Mouse (Mus musculus) CD4-positive, CD25-positive, alpha-beta regulatory T cell, adult 4 months (primary cell): Measurements from ENCODE around the gene Ift88. TPM values are rescaled to one million over a fixed set of nuclear protein-coding genes. Genes with fewer than 3 reads are reported as not detected.

Source experiments
- ATAC-seq: one replicate; pipeline ENCODE4 v1.8.0; 2017
- polyA plus RNA-seq, 2 experiments: library from polyadenylated mRNA; unstranded; fragments of 100-300 nt; shearing (Covaris generic); gene quantifications; one replicate each; pipeline ENCODE4 v1.2.1; 2017

Gene Ift88
- polyA plus RNA-seq: 1 to 10 TPM; 3.1 to 7.1 TPM

DNA sequence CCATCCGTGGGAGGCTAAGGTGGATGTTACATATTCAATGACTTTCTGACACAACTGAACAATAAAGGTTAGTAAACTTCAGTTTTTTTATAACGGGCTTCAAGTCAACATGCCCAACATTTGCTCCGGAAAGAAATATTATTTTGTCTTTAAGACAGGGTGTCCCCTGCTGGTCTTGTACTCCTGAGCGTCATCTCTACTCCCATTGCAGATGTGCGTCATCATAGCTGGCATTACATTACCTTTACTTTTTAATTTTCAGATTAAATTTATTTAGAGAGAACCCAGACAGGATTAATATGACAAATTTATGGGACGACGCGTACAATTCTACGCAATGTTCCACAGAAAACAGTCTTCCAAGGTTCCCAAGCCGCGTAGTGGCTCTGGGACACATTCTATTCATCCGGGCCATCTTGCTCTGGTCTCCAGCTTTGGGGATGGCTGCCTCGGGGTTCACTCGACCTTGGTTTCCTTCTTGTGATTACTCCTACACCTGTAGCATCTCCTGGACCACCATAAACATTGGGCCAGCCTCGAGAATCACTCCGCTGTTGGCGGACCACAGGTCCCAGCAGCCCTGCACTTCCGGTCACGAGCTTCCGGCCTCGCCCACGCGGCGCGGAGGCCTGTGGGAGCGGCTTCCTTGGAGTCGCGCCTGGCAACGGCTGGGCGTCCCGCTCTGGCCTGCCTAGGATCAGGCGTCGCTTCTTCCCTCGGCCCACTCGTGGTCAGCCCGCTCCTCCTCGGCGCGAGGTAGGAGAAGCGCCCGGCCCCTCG is at the start of gene Ift88:
Gene Ift88 (plus strand): TSS at position 631 of the 780 bp plus-strand sequence.
- ATAC-seq: peak; percentile 91

DNA sequence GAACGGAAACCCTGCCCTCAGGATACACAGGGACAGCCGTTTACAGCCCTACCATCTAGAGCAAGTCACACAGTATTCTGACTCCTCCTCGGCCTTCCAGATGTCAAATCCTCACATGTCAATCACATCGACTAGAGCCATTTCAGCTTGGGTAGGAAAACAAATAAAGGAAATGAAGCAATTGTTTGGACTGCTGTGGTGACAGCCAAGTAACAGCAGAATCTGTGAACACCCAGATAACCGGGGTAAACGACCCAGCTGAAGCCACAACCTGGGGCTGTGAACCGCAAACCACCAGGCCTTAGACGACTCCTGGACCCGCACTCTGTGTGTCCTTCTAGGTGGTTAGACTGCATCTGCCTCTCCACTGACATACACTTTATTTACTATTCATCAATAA is 48.7 kb upstream of the Ift88 start:
- no peak for ATAC-seq

DNA sequence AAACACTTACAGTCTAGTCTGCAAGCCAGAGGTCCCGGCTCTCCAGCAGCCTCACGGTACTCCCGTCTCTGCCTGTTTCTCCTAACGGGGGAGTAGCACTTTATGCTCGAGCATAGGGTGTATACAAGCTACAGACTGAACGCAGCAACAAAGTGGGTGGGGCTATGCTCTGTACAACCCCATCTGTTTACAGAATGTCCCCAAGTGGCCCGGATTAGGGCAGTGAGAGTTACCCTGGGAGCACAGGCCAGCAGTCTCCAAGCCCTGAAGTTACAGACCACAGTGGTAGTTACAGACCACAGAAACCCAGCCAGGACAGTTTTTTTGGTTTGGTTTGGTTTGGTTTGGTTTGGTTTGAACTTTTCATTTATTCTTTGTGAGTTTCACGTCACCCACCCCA is 47.8 kb upstream of the Ift88 start:
- ATAC-seq: no peak

GRCm38 (mm10) chr14:57376956-57377355 is 46.9 kb upstream of the Ift88 start:
- no peak for ATAC-seq

GRCm38 (mm10) chr14:57377531-57377930 is 46.3 kb upstream of the Ift88 start:
- ATAC-seq: no peak

DNA sequence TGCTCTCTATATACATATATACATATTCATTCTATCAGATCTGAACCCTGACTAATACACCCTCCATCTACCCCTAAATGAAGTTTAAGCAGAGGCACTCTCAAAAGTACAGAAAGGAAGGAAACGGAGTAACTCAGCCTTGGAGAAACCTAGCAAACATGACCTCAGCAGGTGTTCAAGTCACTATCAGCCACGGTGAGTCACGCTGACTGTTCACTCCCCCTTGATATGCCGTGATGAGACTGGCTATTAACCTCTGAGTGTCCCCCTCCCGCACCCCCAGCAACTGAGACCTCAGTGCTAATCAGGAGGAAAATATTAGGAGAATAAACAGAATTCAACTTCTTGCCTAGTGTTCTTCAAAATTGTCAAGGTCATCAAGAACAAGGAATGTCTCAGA is 38.2 kb upstream of the Ift88 start:
- no peak for ATAC-seq

GRCm38 (mm10) chr14:57386758-57387561 is 36.9 kb upstream of the Ift88 start:
- ATAC-seq: no peak

- no peak for ATAC-seq
Observed at GRCm38 (mm10) chr14:57391621-57392020, 32.2 kb upstream of the Ift88 start.

DNA sequence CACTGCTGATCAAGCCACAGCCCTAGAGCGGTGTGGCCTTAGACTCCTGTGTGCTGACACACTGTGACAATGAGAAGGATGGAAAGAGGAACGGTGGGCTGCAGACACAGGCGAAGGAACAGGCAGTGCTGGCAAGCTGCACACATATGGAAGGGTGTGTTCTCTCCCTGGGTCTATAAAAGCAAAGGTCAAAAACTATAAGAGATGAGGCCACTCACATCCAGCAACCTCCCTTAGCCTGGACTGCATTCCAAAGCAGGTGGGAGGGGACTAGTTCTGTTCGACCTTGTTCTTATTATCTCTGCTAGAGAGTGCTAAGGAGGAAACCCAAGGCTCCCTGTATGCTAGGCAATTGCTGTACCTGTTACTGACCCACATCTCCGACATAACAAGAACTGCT is 31.6 kb upstream of the Ift88 start:
- no peak for ATAC-seq

DNA sequence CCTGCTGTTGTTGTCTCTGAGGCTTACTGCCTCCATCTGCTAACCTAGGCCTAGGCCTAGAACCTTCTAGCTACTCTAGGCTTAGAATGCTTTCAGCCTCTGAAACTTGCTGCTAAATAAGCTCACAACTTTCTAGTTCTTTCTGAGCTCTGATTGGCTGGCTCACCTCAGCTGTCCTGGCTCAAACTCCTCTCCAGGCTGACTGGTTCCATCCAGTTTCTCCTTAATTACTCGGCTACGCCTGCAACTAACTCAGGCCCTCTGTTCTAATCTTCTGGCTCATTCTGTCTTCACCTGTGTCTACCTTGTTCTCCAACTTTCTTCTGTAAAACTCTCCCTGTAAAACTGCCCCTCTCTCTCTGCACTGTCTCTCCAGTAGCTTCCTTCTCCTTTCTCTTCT is 28.4 kb upstream of the Ift88 start:
- ATAC-seq: no peak

DNA sequence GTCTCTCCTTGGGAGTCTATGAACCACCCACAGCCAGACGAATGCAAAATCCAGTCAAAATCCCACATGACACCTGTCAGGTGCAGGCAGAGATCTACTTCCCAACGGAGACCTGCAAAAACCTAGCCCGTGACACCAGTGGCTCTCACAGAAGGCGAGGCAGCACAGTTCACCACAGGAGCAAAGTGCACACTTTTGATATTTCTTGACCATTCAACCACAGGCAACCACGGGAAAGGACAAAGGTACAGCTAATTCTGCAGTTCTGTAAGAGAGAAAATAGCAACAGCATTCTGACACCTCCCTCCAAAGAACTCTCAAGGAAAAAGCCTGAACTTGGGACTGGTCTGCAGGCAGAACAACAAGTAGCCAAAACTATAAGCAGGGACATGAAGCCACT is 26.6 kb upstream of the Ift88 start:
- ATAC-seq: no peak

- ATAC-seq: peak; percentile 99
Observed at GRCm38 (mm10) chr14:57398065-57398757, 25.7 kb upstream of the Ift88 start, which contains the start of gene Cryl1. Gene Cryl1, minus strand, starts transcription at chr14:57398529.

DNA sequence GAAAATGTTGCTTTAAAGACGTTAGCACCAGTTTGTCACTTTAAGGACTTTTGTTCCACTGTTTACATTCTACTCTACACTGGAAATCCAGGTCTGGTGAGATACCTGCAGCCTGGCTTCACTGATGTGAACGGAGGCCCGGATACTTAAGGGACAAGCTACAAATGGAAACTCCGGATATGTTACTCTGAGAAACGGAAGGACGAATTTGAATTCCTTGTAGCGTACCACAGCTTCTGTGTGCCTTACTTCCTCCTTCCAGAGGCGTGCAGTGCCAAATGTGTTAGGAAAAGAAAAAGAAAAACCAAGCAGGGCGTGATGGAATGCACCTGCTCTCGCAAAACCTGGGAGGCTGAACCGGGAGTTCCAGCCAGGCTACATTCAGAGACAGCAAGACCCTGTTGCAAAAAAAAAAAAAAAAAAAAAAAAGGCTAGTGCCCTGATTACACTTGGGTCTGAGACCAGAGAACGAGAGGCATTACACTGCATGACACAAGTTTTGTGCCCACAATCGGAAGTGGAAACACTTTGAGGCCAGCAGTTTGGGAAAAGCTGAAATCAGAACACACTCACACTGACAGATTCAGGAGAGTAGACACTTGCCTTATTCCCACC is 24.9 kb upstream of the Ift88 start:
- peak; percentile 53 for ATAC-seq

GRCm38 (mm10) chr14:57402815-57403214 is 21.0 kb upstream of the Ift88 start:
- no peak for ATAC-seq

DNA sequence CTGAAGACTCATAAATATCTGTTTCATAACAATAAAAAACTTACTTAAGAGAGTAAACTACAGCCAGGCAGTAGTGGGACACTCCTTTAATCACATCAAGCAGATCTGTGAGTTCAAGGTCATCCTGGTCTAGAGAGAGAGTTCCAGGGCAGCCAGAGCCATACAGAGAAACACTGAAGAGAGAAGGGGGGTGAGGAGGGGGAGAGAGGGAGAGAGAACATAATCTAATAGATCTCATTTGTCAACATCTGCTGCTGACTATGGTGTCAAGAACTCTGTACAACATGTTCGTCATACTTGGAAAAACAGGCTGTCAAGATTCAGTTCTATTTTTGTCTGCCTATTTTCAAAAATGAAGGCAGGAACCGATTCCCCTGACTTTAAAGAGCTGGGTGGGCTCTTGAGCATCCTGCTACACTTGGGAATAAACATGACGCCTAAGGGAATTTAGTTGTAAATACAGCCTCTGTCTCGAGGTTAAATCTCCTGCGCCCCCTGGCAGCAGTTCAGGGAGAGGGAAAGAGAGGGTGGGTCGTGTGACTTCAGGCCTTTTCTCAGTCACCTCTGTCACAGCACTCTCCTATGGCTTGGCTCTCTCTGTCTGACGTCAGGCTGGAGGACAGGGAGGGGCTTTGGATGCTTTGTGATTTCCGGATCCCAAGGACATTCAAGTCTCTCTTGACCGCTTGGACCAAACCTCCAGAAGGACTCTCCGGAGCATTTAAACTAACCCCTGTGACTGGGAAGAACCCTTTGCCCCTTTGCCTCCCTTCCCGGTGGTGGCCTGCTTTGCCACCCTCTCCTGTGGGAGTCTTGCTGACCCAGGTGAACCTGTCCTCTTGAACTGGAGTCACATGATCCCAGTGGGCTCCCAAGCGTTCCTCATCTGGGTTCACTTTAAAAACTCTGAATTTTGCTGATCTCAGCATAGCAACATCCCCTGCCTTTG is 16.5 kb upstream of the Ift88 start:
- no peak for ATAC-seq

GRCm38 (mm10) chr14:57408100-57408499 is 15.8 kb upstream of the Ift88 start:
- ATAC-seq: no peak

GRCm38 (mm10) chr14:57409106-57409505 is 14.8 kb upstream of the Ift88 start:
- no peak for ATAC-seq

GRCm38 (mm10) chr14:57412166-57412565 is 11.7 kb upstream of the Ift88 start:
- ATAC-seq: no peak

GRCm38 (mm10) chr14:57417187-57417586 is 6.7 kb upstream of the Ift88 start:
- no peak for ATAC-seq

- ATAC-seq: peak; percentile 59
Observed at GRCm38 (mm10) chr14:57424212-57424561, 325 bp downstream of the Ift88 start.

- ATAC-seq: no peak
Observed at GRCm38 (mm10) chr14:57430451-57430850, 6.6 kb downstream of the Ift88 start.

DNA sequence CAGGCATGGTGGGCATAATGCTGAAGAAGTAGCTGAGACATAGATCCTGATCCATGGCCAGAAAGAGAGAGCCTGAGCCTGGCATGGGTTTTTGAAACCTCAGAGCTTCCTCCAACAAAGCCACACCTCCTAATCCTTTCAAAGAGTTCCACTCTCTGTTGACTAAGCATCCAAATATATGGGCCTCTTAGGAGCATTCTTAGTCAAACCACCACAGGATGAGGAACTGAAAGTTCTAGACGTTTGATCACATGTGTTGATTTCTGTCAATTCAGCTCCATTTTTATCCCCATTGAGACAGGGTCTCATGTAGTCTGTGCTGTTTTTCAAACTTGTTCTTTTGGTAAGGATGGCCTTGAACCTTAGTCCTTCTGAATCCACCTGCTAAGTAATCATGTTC is 28.7 kb downstream of the Ift88 start:
- ATAC-seq: no peak
